Mouse (Mus musculus) myocyte (in vitro differentiated cells): Measurements from ENCODE around the gene Acvr2b.

ENCODE experiments used
- CEBPB ChIP-seq: IDR thresholded peaks from 2 replicates; pipeline ENCODE4 v1.6.1; 2011; ENCODE audit warnings: mild to moderate bottlenecking, moderate library complexity; ENCODE audit not compliant: poor library complexity, insufficient read depth, severe bottlenecking
- E2F4 ChIP-seq: IDR thresholded peaks from one replicate; pipeline ENCODE4 v1.6.1; 2011; ENCODE audit warnings: mild to moderate bottlenecking, control low read depth, moderate library complexity; ENCODE audit not compliant: insufficient read depth
- MAX ChIP-seq: IDR thresholded peaks from one replicate; pipeline ENCODE4 v1.6.1; 2011; ENCODE audit warnings: low read depth, mild to moderate bottlenecking, control low read depth
- MYOD1 ChIP-seq, 3 experiments: IDR thresholded peaks; one replicate each; pipeline ENCODE4 v1.6.1; 2011; ENCODE audit warnings: control low read depth in 2 of 3, low read depth in 2 of 3, mild to moderate bottlenecking in 2 of 3, moderate library complexity in 1 of 3; ENCODE audit not compliant: insufficient read length in 2 of 3, control insufficient read depth in 1 of 3
- MYOG ChIP-seq, 3 experiments: IDR thresholded peaks; one replicate each; pipeline ENCODE4 v1.6.1; 2011; ENCODE audit warnings: control low read depth in 2 of 3, low read depth in 2 of 3, mild to moderate bottlenecking in 2 of 3; ENCODE audit not compliant: insufficient read length in 2 of 3, control insufficient read depth in 1 of 3, insufficient read depth in 1 of 3
- POLR2A ChIP-seq: IDR thresholded peaks from one replicate; pipeline ENCODE4 v1.6.1; 2011; ENCODE audit warnings: low read depth, mild to moderate bottlenecking, control low read depth, moderate library complexity; ENCODE audit not compliant: insufficient read length
- POLR2AphosphoS2 ChIP-seq: IDR thresholded peaks from one replicate; pipeline ENCODE4 v1.6.1; 2011; ENCODE audit warnings: low read depth, control low read depth; ENCODE audit not compliant: insufficient read length
- REST ChIP-seq: IDR thresholded peaks from one replicate; pipeline ENCODE4 v1.6.1; 2011; ENCODE audit warnings: mild to moderate bottlenecking, control low read depth, moderate library complexity; ENCODE audit not compliant: insufficient read depth, insufficient read length
- SRF ChIP-seq: IDR thresholded peaks from one replicate; pipeline ENCODE4 v1.6.1; 2011; ENCODE audit warnings: low read depth; ENCODE audit not compliant: control insufficient read depth, insufficient read length
- TCF12 ChIP-seq: IDR thresholded peaks from one replicate; pipeline ENCODE4 v1.6.1; 2011; ENCODE audit warnings: mild to moderate bottlenecking, control low read depth; ENCODE audit not compliant: poor library complexity, insufficient read depth, severe bottlenecking
- TCF3 ChIP-seq: IDR thresholded peaks from one replicate; pipeline ENCODE4 v1.6.1; 2011; ENCODE audit warnings: low read depth, control low read depth; ENCODE audit not compliant: insufficient read length
- USF1 ChIP-seq: IDR thresholded peaks from one replicate; pipeline ENCODE4 v1.6.1; 2011; ENCODE audit warnings: low read depth, mild to moderate bottlenecking, control low read depth, moderate library complexity

GRCm38 (mm10) chr9:119403236-119403641 lies 1.3 kb downstream of the Acvr2b start:
- TF ChIP-seq POLR2A (no peak), TCF12 (no peak), MAX (no peak), POLR2AphosphoS2 (no peak), USF1 (no peak), CEBPB (no peak), REST (no peak), E2F4 (no peak), MYOG (IDR thresholded peaks at IDR 0.05; ENCODE audit: control insufficient read depth in 1 of 3, insufficient read depth in 1 of 3, insufficient read length in 2 of 3, low read depth in 2 of 3) (peak in 2 of 3 experiments; percentile 0 to 21), TCF3 (no peak), MYOD1 (IDR thresholded peaks at IDR 0.05; ENCODE audit: control insufficient read depth in 1 of 3, insufficient read length in 2 of 3, low read depth in 2 of 3) (no peak), SRF (no peak)
